Mouse (Mus musculus) limb, embryonic 15.5 days (tissue): Measurements from ENCODE around the gene Nadk. TPM values are rescaled to one million over a fixed set of nuclear protein-coding genes. Genes with fewer than 3 reads are reported as not detected.

Experiments used
- ATAC-seq: fragments of 200-750 bp; cut with Nextera tagmentation; 2 replicates; pipeline ENCODE4 v1.8.0; 2017; ENCODE audit warnings: low read depth, moderate TSS enrichment; ENCODE audit not compliant: insufficient number of reproducible peaks, low FRiP score, low TSS enrichment
- H3K27ac ChIP-seq: fragments of 300-500 bp; sonication (generic); 2 replicates; pipeline ENCODE4 v1.5.1; 2015; ENCODE audit warnings: moderate library complexity, mild to moderate bottlenecking, inconsistent platforms
- H3K27me3 ChIP-seq: fragments of 300-500 bp; sonication (generic); 2 replicates; pipeline ENCODE4 v1.6.1; 2015; ENCODE audit warnings: inconsistent platforms
- H3K36me3 ChIP-seq: fragments of 300-500 bp; sonication (generic); 2 replicates; pipeline ENCODE4 v1.6.1; 2015; ENCODE audit warnings: inconsistent platforms
- H3K4me1 ChIP-seq: fragments of 300-500 bp; sonication (generic); 2 replicates; pipeline ENCODE4 v1.6.1; 2015; ENCODE audit warnings: inconsistent platforms
- H3K4me2 ChIP-seq: fragments of 300-500 bp; sonication (generic); 2 replicates; pipeline ENCODE4 v1.6.1; 2015; ENCODE audit warnings: mild to moderate bottlenecking, inconsistent platforms
- H3K4me3 ChIP-seq: fragments of 300-500 bp; sonication (generic); 2 replicates; pipeline ENCODE4 v1.5.1; 2015; ENCODE audit warnings: mild to moderate bottlenecking, inconsistent platforms
- H3K9ac ChIP-seq: fragments of 300-500 bp; sonication (generic); 2 replicates; pipeline ENCODE4 v1.6.1; 2015; ENCODE audit warnings: inconsistent platforms
- H3K9me3 ChIP-seq: fragments of 300-500 bp; sonication (generic); 2 replicates; pipeline ENCODE4 v1.6.1; 2016; ENCODE audit warnings: inconsistent platforms
- WGBS: fragments of 180-500 bp; shearing (Covaris S2); methylation state at CpG from one replicate; pipeline ENCODE4 v1.1.7; 2015; 5-methylcytosine and 5-hydroxymethylcytosine counted together
- polyA plus RNA-seq: library from polyadenylated mRNA; unstranded; fragments of >200 nt; fragmentation: Nextera tagmentation; extraction: Ambion mirVana; gene quantifications from 2 replicates; pipeline ENCODE4 v1.2.1, GENCODE M21; 2015

The Nadk gene
- polyA plus RNA-seq, 1 experiment from 2014 or later = 85.7 TPM

DNA sequence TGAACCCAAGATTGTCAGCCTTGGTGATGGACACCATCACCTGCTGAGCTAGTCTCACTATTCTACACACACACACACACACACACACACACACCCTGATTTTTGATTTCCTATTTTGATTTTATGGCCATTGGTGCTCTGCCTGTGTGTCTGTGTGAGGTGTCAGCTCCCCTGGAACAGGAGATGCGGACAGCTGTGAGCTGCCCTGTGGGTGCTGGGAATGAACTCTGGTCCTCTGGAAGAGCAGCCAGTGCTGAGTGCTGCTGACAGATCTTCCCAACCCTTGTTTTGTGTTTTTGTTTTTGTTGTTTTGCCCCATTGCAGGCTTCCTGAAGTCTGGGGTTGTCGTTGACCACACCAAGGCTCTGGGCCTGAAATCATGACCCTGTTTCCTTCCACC, 11.0 kb downstream of the Nadk start:
- Histone ChIP-seq H3K27me3 (no peaks in the 10 kb centered on the region), H3K9ac (no peak overlapping the region), H3K36me3 (peaks cover 22% of the 10 kb centered on the region), H3K4me1 (no peaks in the 10 kb centered on the region), H3K4me3 (no peak overlapping the region), H3K9me3 (no peaks in the 10 kb centered on the region), H3K27ac (no peak overlapping the region), H3K4me2 (no peak overlapping the region)
- WGBS = 88% methylated on average over 2 of the region's 2 CpGs
- ATAC-seq = no peak

DNA sequence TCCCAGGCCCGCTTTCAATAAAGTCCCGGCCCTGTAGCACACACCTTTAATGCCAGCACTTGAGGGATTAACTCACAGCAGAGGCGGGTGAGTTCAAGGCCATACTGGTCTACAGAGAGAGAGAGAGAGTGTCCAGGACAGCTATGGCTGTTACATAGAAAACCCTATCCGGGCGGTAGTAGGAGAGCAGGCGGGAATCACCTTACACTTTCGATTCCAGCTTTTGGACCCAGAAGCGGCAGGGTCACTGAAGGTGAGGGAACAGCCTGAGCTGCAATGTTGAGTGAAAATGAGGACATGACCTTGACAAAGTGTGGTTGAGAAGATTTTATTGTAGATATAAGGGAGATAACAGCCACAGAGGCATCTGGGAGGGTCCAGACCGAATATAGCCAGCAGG, 11.7 kb downstream of the Nadk start:
- H3K4me1 ChIP-seq = no peaks in the 10 kb centered on the region
- ATAC-seq = no peak
- no peak overlapping the region for H3K27ac ChIP-seq
- H3K27me3 ChIP-seq = no peaks in the 10 kb centered on the region
- no peak overlapping the region for H3K4me3 ChIP-seq
- H3K9ac ChIP-seq = no peak overlapping the region
- H3K36me3 ChIP-seq = peaks cover 30% of the 10 kb centered on the region
- 92% methylated on average over 9 of the region's 9 CpGs for WGBS
- H3K9me3 ChIP-seq = no peaks in the 10 kb centered on the region
- H3K4me2 ChIP-seq = no peak overlapping the region

DNA sequence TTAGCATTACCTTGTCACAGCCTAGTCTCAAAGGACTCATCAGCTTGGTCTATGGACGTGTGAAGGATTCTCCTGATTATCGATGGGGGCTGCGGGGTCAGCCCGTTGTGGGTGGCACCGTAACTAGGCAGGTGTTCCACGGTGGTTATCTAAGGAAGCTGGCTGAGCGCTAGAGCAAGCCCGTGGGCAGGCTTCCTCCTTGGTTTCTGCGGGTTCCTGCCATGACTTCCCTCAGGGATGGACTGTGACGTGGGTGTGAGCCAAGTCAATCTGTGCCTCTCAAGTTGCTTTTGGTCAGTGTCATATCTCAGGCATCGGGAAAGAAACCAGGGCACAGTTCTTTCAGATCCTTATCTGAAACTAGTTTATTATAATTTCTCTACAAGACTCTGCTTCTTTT, 12.8 kb downstream of the Nadk start:
- WGBS = 86% methylated on average over 11 of the region's 11 CpGs
- H3K9ac ChIP-seq = no peak overlapping the region
- peaks cover 40% of the 10 kb centered on the region for H3K36me3 ChIP-seq
- H3K9me3 ChIP-seq = no peaks in the 10 kb centered on the region
- no peak overlapping the region for H3K4me3 ChIP-seq
- H3K27me3 ChIP-seq = no peaks in the 10 kb centered on the region
- H3K4me2 ChIP-seq = no peak overlapping the region
- H3K4me1 ChIP-seq = no peaks in the 10 kb centered on the region
- H3K27ac ChIP-seq = no peak overlapping the region
- no peak for ATAC-seq

DNA sequence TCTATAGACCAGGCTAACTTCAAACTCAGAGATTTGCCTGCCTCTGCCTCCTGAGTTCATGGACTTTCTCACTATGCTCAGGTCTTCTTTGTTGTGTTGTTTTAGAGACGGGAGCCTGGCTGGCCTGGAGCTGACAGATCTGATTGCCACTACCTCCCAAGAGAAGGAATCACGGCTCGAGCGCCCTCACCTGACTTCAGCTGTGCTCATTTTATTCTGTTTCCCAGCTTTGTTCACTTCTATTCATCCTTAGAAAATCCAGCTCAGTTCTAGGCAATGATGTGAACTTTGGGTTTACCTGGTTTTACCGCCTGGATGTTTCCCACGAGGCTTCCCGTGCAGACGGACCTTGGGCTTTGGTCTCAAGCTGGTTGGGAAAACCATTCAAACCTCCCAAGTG, 13.3 kb downstream of the Nadk start:
- no peak overlapping the region for H3K27ac ChIP-seq
- WGBS = 89% methylated on average over 8 of the region's 8 CpGs
- ATAC-seq = no peak
- H3K4me2 ChIP-seq = no peak overlapping the region
- no peaks in the 10 kb centered on the region for H3K27me3 ChIP-seq
- H3K4me1 ChIP-seq = no peaks in the 10 kb centered on the region
- no peaks in the 10 kb centered on the region for H3K9me3 ChIP-seq
- no peak overlapping the region for H3K9ac ChIP-seq
- H3K36me3 ChIP-seq = peaks cover 44% of the 10 kb centered on the region
- H3K4me3 ChIP-seq = no peak overlapping the region

DNA sequence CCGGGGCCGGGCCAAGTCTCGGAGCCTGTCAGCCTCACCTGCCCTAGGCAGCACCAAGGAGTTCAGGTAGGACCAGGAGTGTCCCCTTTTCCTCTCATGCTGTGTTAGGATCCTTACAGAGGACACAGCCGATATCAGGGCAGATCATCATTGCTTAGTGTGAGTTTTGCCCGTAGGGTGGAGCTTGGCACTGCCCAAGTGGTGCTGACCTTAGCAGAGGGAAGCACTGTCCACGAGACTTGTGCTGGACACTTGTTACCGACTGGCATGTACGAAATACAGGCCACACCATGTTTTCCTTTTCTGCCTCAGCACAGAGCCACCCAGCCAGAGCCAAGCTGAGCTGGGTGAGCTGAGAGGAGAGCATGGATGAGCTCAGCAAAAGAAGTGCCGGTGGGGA, 15.0 kb downstream of the Nadk start:
- Histone ChIP-seq H3K4me3 (no peak overlapping the region), H3K4me1 (no peaks in the 10 kb centered on the region), H3K9me3 (no peaks in the 10 kb centered on the region), H3K4me2 (no peak overlapping the region), H3K27ac (no peak overlapping the region), H3K27me3 (no peaks in the 10 kb centered on the region), H3K36me3 (peaks cover 53% of the 10 kb centered on the region), H3K9ac (no peak overlapping the region)
- 94% methylated on average over 9 of the region's 9 CpGs for WGBS
- ATAC-seq = no peak

DNA sequence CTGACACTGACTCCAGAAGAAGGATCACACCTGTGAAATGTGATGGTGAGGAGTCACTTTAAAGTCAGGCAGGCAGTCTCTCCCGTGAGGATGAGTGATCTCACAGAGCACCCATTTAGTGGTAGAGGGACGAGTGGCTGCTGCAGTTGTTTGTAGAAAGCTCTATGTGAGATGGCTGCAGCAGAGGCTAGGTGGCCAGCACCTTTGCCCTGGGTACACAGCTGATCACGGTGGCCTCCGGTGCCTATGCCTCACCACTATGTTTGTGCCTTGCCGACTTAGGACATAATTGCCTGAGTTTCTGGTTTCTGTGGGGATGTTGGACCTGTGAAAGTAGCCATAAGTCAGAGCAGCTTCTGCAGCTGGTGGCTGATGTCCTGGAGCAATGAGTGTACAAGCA, 15.6 kb downstream of the Nadk start:
- WGBS = 89% methylated on average over 5 of the region's 5 CpGs
- H3K4me1 ChIP-seq = no peaks in the 10 kb centered on the region
- H3K27ac ChIP-seq = no peak overlapping the region
- H3K4me3 ChIP-seq = no peak overlapping the region
- H3K9ac ChIP-seq = no peak overlapping the region
- ATAC-seq = no peak
- H3K27me3 ChIP-seq = no peaks in the 10 kb centered on the region
- H3K9me3 ChIP-seq = no peaks in the 10 kb centered on the region
- H3K36me3 ChIP-seq = peaks cover 59% of the 10 kb centered on the region
- H3K4me2 ChIP-seq = no peak overlapping the region

DNA sequence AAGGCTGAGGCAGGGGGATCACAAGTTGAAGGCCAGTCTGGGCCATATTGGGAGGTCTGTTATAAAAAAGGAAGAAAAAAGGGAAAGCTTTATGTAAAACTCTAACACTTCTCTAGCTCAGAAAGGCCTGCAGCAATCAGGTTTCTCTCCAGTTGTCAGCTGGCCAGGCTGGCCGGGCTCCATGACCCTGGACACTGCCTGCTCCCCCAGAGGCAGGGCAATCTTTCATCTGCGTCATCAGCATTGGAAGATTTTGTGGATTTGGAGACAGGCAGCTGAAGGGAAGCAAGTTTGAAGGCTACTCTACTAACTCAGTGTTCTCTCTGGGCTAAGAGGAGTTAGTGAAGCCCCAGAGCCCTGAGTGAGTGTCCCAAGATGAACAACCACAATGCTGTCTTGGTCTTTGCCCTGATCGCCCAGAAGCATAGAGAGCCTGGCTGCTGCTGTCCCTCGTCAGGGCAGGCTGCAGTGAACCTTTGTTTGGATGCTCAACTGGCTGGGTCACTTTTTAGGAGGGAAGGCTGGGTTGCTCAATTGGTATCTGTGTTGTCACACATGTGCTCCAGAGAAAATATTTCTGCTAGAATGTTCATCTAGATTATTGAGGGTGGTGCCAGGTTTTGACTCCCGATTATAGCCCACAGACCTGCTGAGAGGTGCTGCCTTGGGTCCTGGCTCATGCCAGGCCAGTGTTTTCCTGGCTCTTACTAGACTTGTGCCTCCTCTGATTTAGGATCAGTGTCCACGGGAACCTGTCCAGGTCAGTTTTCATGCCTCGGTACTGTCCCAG, 16.4 kb downstream of the Nadk start:
- Histone ChIP-seq H3K36me3 (peaks cover 65% of the 10 kb centered on the region), H3K4me1 (no peaks in the 10 kb centered on the region), H3K4me2 (no peak overlapping the region), H3K27me3 (no peaks in the 10 kb centered on the region), H3K9me3 (no peaks in the 10 kb centered on the region), H3K27ac (no peak overlapping the region), H3K9ac (no peak overlapping the region), H3K4me3 (no peak overlapping the region)
- ATAC-seq = no peak
- WGBS = 87% methylated on average over 7 of the region's 7 CpGs

DNA sequence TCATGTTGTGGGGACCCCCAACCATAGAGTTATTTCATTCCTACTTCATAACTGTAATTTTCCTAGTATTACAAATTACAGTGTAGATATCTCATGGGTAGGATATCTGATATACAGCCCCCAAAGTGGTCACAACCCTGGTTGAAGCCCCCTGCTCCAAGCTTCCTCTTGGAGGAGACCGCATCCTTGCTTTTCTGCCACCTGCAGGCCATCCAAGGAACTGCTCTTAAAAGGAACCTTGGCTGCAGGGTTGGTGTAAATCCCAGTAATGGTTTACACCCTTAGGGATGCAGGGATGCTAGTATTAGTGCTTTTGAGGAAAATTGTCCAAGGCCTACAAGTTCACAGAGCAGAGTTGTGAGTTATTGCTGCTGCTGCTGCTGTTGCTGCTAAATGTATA, 18.2 kb downstream of the Nadk start:
- peaks cover 83% of the 10 kb centered on the region for H3K36me3 ChIP-seq
- no peak for ATAC-seq
- no peaks in the 10 kb centered on the region for H3K27me3 ChIP-seq
- H3K4me1 ChIP-seq = no peaks in the 10 kb centered on the region
- no peak overlapping the region for H3K4me2 ChIP-seq
- no peak overlapping the region for H3K4me3 ChIP-seq
- no peak overlapping the region for H3K9ac ChIP-seq
- 37% methylated on average over 1 of the region's 1 CpGs for WGBS
- no peaks in the 10 kb centered on the region for H3K9me3 ChIP-seq
- no peak overlapping the region for H3K27ac ChIP-seq

DNA sequence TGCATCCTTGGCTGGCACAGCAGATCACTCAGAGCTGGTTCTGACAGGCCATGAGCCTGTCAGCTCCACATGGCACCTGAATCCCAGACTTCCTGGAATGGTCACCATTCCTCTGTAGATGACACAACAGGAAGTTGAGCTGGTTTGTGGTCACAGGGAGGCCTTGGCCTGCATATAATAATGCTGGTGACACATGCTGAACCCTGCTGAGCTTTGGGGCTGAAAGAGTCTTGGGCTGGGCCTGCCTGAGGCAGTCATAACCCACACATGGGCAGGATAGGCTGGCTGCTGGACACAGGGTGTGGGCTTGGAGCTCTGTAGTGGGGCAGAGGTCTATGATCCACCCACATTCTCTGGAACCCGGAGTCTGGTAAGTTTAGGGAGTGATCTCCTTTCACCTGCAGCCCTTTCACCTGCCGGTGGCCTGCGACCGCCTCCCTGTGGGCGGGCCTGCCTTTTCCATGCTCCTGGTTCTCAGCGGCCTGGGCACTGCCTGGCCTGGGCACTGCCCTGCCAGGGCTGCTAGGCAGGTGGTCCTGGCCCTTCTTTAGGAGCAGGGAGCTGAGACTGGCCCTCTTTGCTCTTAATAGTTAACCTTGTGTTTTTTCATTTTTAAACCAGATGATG, 20.2 kb downstream of the Nadk start:
- 92% methylated on average over 6 of the region's 6 CpGs for WGBS
- peaks cover 89% of the 10 kb centered on the region for H3K36me3 ChIP-seq
- no peak overlapping the region for H3K4me2 ChIP-seq
- ATAC-seq = no peak
- H3K9ac ChIP-seq = no peak overlapping the region
- no peaks in the 10 kb centered on the region for H3K4me1 ChIP-seq
- no peak overlapping the region; the same call in 1 of the 2 replicates for H3K27ac ChIP-seq
- H3K9me3 ChIP-seq = no peaks in the 10 kb centered on the region
- H3K4me3 ChIP-seq = no peak overlapping the region
- no peaks in the 10 kb centered on the region for H3K27me3 ChIP-seq

DNA sequence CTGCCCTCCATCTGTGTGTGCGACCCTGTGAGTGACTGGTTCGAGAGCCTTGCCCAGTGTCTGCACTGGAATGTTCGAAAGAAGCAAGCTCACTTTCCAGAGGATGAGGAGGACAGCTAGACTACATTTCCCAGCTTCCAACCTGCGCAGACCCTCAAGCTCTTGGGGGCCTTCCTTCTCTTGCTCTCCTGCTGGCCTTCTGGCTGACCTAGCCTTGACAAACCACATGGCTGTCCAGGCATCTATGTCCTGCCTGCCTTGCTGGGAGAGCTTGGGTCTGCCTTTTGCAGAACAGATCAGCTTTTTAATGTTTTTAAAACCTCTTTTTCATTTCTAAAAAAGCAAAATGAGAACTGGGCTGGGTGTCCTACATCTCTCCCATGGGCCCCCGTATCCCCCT, 27.2 kb downstream of the Nadk start:
- no peak overlapping the region for H3K4me3 ChIP-seq

DNA sequence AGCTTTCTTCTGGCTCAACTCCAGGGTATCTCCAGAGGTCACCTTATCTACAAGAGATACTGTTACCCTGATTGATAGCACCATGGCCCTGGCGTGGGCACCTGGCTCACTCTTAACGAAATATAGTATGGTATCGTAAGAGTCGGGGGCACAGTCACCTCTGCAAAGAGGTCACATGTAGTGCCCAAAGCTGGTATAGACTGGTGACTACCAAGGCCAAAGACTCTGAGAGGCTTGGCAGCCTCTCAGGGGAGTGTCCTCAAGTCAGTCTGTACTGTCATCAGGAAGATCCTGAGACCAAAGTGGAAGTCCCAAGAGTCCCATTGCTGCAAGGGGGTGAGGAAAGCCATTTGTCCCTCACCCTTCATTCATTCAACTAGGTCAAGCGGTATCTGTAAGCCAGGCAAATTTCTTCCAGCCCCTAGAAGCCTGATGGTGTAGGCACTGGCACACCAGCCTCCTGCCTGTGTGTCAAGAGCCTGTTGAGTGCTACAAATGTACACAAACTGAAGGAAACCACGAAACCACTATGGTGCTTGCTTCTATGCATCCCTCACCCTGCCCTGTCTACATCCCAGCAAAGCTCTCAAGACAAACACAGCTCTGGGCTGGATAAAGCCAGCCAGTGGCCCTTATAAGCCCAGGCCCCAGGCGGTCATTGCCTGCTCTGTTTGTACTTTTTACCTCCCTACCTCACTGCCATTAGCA, 29.0 kb downstream of the Nadk start:
- no peak overlapping the region for H3K4me3 ChIP-seq
- H3K27me3 ChIP-seq = no peaks in the 10 kb centered on the region
- H3K4me1 ChIP-seq = no peaks in the 10 kb centered on the region
- 85% methylated on average over 7 of the region's 7 CpGs for WGBS
- peaks cover 50% of the 10 kb centered on the region for H3K36me3 ChIP-seq
- no peak overlapping the region for H3K27ac ChIP-seq
- no peak overlapping the region for H3K4me2 ChIP-seq
- H3K9ac ChIP-seq = no peak overlapping the region
- H3K9me3 ChIP-seq = no peaks in the 10 kb centered on the region
- ATAC-seq = no peak

More for the DNA sequence above, 27.2 kb downstream of the Nadk start:
- H3K4me1 ChIP-seq = no peaks in the 10 kb centered on the region
- no peaks in the 10 kb centered on the region for H3K27me3 ChIP-seq
- H3K4me2 ChIP-seq = no peak overlapping the region
- H3K36me3 ChIP-seq = peaks cover 68% of the 10 kb centered on the region
- H3K9me3 ChIP-seq = no peaks in the 10 kb centered on the region
- H3K9ac ChIP-seq = no peak overlapping the region
- 91% methylated on average over 5 of the region's 5 CpGs for WGBS
- ATAC-seq = no peak
- H3K27ac ChIP-seq = no peak overlapping the region

DNA sequence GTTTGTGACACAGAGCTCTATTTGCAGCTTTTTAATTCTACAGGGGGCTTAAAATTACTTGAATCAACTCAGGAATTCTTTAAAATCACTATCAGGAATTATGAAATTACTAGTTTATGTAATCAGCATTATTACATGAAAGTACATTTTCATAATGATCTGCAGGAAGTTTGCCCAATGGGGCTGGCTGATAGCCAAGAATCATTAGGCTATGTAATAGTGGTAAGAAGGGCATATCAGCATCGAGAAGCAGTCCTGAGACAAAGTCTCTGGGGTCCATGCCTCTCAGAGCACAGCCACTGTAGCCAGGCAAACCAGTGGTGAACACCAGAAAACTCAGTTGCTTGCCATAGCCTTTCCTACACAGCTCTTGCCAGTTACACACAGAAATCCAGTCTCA, 31.6 kb downstream of the Nadk start:
- no peak overlapping the region for H3K9ac ChIP-seq
- WGBS = 55% methylated on average over 1 of the region's 1 CpGs
- H3K9me3 ChIP-seq = no peaks in the 10 kb centered on the region
- H3K27me3 ChIP-seq = no peaks in the 10 kb centered on the region
- H3K4me2 ChIP-seq = no peak overlapping the region
- 0 out of 2 replicates have a peak, but pooled peaks cover 1% of the 10 kb centered on the region for H3K4me1 ChIP-seq
- no peak overlapping the region for H3K27ac ChIP-seq
- ATAC-seq = no peak
- peaks cover 24% of the 10 kb centered on the region for H3K36me3 ChIP-seq
- no peak overlapping the region for H3K4me3 ChIP-seq
